Mouse (Mus musculus) small intestine, adult 2 months (tissue): ENCODE results near the gene Gm28035.

Source experiments
- CTCF ChIP-seq: fragments of 200-500 bp; IDR thresholded peaks from 2 replicates; pipeline ENCODE4 v1.5.1; 2012; ENCODE audit warnings: low read depth, mild to moderate bottlenecking, control low read depth, inconsistent platforms, low read length, moderate library complexity, mixed read lengths; ENCODE audit not compliant: insufficient replicate concordance, insufficient read length; ENCODE audit errors: extremely low read depth
- POLR2A ChIP-seq: fragments of 200-500 bp; IDR thresholded peaks from 2 replicates; pipeline ENCODE4 v1.6.1; 2012; ENCODE audit warnings: low read depth, mild to moderate bottlenecking, control low read depth, inconsistent platforms, low read length, moderate library complexity

GRCm38 (mm10) chr2:30327276-30327675 is 86.9 kb downstream of the Gm28035 start:
- TF ChIP-seq CTCF (no peak), POLR2A (no peak)
